Mouse (Mus musculus) liver, embryonic 12.5 days (tissue): ENCODE results near the gene Map2k3. TPM values are rescaled to one million over a fixed set of nuclear protein-coding genes. Genes with fewer than 3 reads are reported as not detected.

ENCODE experiments used
- ATAC-seq: fragments of 200-750 bp; cut with Nextera tagmentation; 2 replicates; pipeline ENCODE4 v1.8.0; 2017; ENCODE audit warnings: moderate number of reproducible peaks, mild to moderate bottlenecking, moderate library complexity
- H3K27ac ChIP-seq: fragments of 300-500 bp; sonication (generic); 2 replicates; pipeline ENCODE4 v1.5.1; 2016; ENCODE audit warnings: mild to moderate bottlenecking
- H3K27me3 ChIP-seq: fragments of 300-500 bp; sonication (generic); replicated peaks from 2 replicates; pipeline ENCODE4 v1.6.1; 2016; ENCODE audit warnings: mild to moderate bottlenecking, moderate library complexity
- H3K36me3 ChIP-seq: fragments of 300-500 bp; sonication (generic); 2 replicates; pipeline ENCODE4 v1.6.1; 2016; ENCODE audit warnings: mild to moderate bottlenecking, moderate library complexity
- H3K4me1 ChIP-seq: fragments of 300-500 bp; sonication (generic); 2 replicates; pipeline ENCODE4 v1.6.1; 2016
- H3K4me2 ChIP-seq: fragments of 300-500 bp; sonication (generic); 2 replicates; pipeline ENCODE4 v1.6.1; 2016; ENCODE audit warnings: mild to moderate bottlenecking, moderate library complexity
- H3K4me3 ChIP-seq: fragments of 300-500 bp; sonication (generic); 2 replicates; pipeline ENCODE4 v1.5.1; 2016; ENCODE audit warnings: mild to moderate bottlenecking, moderate library complexity
- H3K9ac ChIP-seq: fragments of 300-500 bp; sonication (generic); 2 replicates; pipeline ENCODE4 v1.6.1; 2016; ENCODE audit warnings: mild to moderate bottlenecking, moderate library complexity
- H3K9me3 ChIP-seq: fragments of 300-500 bp; sonication (generic); replicated peaks from 2 replicates; pipeline ENCODE4 v1.6.1; 2016; ENCODE audit warnings: mild to moderate bottlenecking, moderate library complexity
- WGBS: fragments of 180-500 bp; shearing (Covaris S2); methylation state at CpG from one replicate; pipeline ENCODE4 v1.1.7; 2016; ENCODE audit not compliant: insufficient replicate concordance; 5-methylcytosine and 5-hydroxymethylcytosine counted together
- polyA plus RNA-seq: library from polyadenylated mRNA; unstranded; fragments of >200 nt; fragmentation: Nextera tagmentation; extraction: Ambion mirVana; gene quantifications from 2 replicates; pipeline ENCODE4 v1.2.1, GENCODE M21; 2016

Gene Map2k3
- polyA plus RNA-seq, 1 experiment from 2014 or later = 173 TPM

- WGBS = 47% methylated on average over 6 of the region's 6 CpGs
- no peaks in the 10 kb centered on the region for H3K9me3 ChIP-seq
- H3K4me3 ChIP-seq = no peak overlapping the region
- no peak for ATAC-seq
- peaks cover 3% of the 10 kb centered on the region for H3K27me3 ChIP-seq
- H3K4me1 ChIP-seq = no peaks in the 10 kb centered on the region
- H3K4me2 ChIP-seq = no peak overlapping the region
- no peak overlapping the region for H3K27ac ChIP-seq
- no peaks in the 10 kb centered on the region for H3K36me3 ChIP-seq
- H3K9ac ChIP-seq = no peak overlapping the region
Measured at GRCm38 (mm10) chr11:60966974-60967373, 35.1 kb downstream of the Map2k3 start.

- no peak for ATAC-seq
- H3K36me3 ChIP-seq = no peaks in the 10 kb centered on the region
- no peaks in the 10 kb centered on the region for H3K27me3 ChIP-seq
- no peaks in the 10 kb centered on the region for H3K9me3 ChIP-seq
- no peak overlapping the region for H3K4me2 ChIP-seq
- no peak overlapping the region for H3K27ac ChIP-seq
- 0 out of 2 replicates have a peak, but pooled peaks cover 3% of the 10 kb centered on the region for H3K4me1 ChIP-seq
- 65% methylated on average over 11 of the region's 11 CpGs for WGBS
- H3K9ac ChIP-seq = no peak overlapping the region
- H3K4me3 ChIP-seq = no peak overlapping the region
Measured at GRCm38 (mm10) chr11:60975097-60975496, 43.3 kb downstream of the Map2k3 start.

- WGBS = 62% methylated on average over 2 of the region's 2 CpGs
- Histone ChIP-seq H3K9ac (no peak overlapping the region), H3K36me3 (no peaks in the 10 kb centered on the region), H3K4me2 (no peak overlapping the region), H3K4me3 (no peak overlapping the region), H3K27me3 (no peaks in the 10 kb centered on the region), H3K27ac (no peak overlapping the region), H3K4me1 (0 out of 2 replicates have a peak, but pooled peaks cover 3% of the 10 kb centered on the region), H3K9me3 (no peaks in the 10 kb centered on the region)
- no peak for ATAC-seq
Measured at GRCm38 (mm10) chr11:60976234-60976633, 44.4 kb downstream of the Map2k3 start.

- H3K27ac ChIP-seq = no peak overlapping the region
- ATAC-seq = no peak
- 27% methylated on average over 7 of the region's 8 CpGs for WGBS
- H3K27me3 ChIP-seq = no peaks in the 10 kb centered on the region
- no peak overlapping the region for H3K4me2 ChIP-seq
- H3K9me3 ChIP-seq = no peaks in the 10 kb centered on the region
- H3K4me3 ChIP-seq = no peak overlapping the region
- no peaks in the 10 kb centered on the region for H3K36me3 ChIP-seq
- H3K4me1 ChIP-seq = 0 out of 2 replicates have a peak, but pooled peaks cover 3% of the 10 kb centered on the region
- H3K9ac ChIP-seq = no peak overlapping the region
Measured at GRCm38 (mm10) chr11:60976742-60977141, 44.9 kb downstream of the Map2k3 start.

- H3K9ac ChIP-seq = no peak overlapping the region
- no peak overlapping the region for H3K27ac ChIP-seq
- no peaks in the 10 kb centered on the region for H3K9me3 ChIP-seq
- no peaks in the 10 kb centered on the region for H3K36me3 ChIP-seq
- no peak for ATAC-seq
- H3K27me3 ChIP-seq = no peaks in the 10 kb centered on the region
- H3K4me2 ChIP-seq = no peak overlapping the region
- 0 out of 2 replicates have a peak, but pooled peaks cover 3% of the 10 kb centered on the region for H3K4me1 ChIP-seq
- H3K4me3 ChIP-seq = no peak overlapping the region
- 44% methylated on average over 3 of the region's 3 CpGs for WGBS
Measured at GRCm38 (mm10) chr11:60977153-60977552, 45.3 kb downstream of the Map2k3 start.

- 70% methylated on average over 2 of the region's 2 CpGs for WGBS
- no peak overlapping the region for H3K4me3 ChIP-seq
- no peak for ATAC-seq
Measured at GRCm38 (mm10) chr11:60978658-60979057, 46.8 kb downstream of the Map2k3 start.

DNA sequence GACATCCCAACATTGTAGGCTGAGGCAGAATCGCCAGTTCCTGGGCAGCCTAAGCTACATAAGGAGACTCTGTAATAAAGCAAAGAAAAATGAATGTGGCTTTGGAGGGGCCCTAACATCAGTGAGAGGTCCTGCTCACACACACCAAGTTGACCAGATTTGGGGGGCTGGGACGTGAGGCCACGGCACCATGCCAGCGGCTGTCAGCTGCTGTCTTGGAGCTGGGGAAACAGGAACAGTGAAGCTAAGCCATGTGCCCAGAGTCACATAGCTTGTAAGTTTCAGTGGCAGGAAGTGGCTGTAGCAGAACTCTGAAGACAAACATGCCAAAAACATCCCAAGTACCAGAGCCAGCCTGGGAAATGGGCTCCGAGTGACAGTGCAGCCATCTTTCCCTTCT is 48.0 kb downstream of the Map2k3 start:
- Histone ChIP-seq H3K9me3 (no peaks in the 10 kb centered on the region), H3K4me2 (no peak overlapping the region), H3K27me3 (no peaks in the 10 kb centered on the region), H3K4me3 (no peak overlapping the region), H3K36me3 (no peaks in the 10 kb centered on the region), H3K27ac (no peak overlapping the region), H3K9ac (no peak overlapping the region), H3K4me1 (0 out of 2 replicates have a peak, but pooled peaks cover 3% of the 10 kb centered on the region)
- WGBS = 66% methylated on average over 5 of the region's 5 CpGs
- ATAC-seq = no peak

More at GRCm38 (mm10) chr11:60978658-60979057, 46.8 kb downstream of the Map2k3 start:
- no peaks in the 10 kb centered on the region for H3K36me3 ChIP-seq
- no peaks in the 10 kb centered on the region for H3K27me3 ChIP-seq
- no peaks in the 10 kb centered on the region for H3K9me3 ChIP-seq
- H3K9ac ChIP-seq = no peak overlapping the region
- 0 out of 2 replicates have a peak, but pooled peaks cover 3% of the 10 kb centered on the region for H3K4me1 ChIP-seq
- no peak overlapping the region for H3K4me2 ChIP-seq
- no peak overlapping the region for H3K27ac ChIP-seq

GRCm38 (mm10) chr11:60981693-60982486 is 50.1 kb downstream of the Map2k3 start:
- no peak overlapping the region for H3K4me2 ChIP-seq
- no peak for ATAC-seq
- H3K9me3 ChIP-seq = no peaks in the 10 kb centered on the region
- 70% methylated on average over 14 of the region's 14 CpGs for WGBS
- H3K4me3 ChIP-seq = no peak overlapping the region
- H3K36me3 ChIP-seq = no peaks in the 10 kb centered on the region
- 0 out of 2 replicates have a peak, but pooled peaks cover 3% of the 10 kb centered on the region for H3K4me1 ChIP-seq
- no peaks in the 10 kb centered on the region for H3K27me3 ChIP-seq
- no peak overlapping the region for H3K27ac ChIP-seq
- H3K9ac ChIP-seq = no peak overlapping the region

DNA sequence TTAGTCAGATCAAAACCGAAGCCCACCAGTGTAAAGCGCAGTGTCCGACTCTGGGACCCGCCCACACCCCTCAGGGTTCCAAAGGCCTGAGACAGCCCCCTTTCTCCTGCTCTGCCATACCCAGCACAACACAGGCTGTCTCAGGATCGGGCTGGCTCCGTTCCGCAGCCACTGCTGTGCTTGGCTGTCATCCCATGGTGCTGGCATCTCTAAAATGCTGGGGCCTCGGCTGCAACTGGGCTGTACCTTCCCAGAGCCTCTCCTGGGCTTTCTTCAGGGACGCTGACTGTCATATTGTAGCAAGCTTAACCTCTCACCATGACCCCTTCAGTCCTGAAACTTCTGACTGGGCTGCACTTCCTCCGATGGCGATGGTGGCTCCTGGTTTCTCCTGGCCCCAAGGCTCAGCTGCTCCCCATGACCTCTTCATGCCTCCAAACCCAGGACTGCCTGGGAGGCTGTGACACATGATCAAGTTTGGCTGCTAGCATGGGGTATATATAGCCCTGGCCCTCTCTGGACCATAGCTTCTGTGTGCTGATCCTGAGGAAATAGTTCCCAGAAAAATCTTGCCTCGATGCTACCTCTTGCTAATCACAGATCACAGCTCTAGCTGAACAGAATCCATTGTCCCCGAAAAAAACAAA is 53.2 kb downstream of the Map2k3 start:
- no peak overlapping the region for H3K27ac ChIP-seq
- WGBS = 65% methylated on average over 13 of the region's 13 CpGs
- no peaks in the 10 kb centered on the region for H3K27me3 ChIP-seq
- no peaks in the 10 kb centered on the region for H3K4me1 ChIP-seq
- H3K4me3 ChIP-seq = no peak overlapping the region
- ATAC-seq = no peak
- H3K9ac ChIP-seq = no peak overlapping the region
- no peak overlapping the region for H3K4me2 ChIP-seq
- H3K36me3 ChIP-seq = no peaks in the 10 kb centered on the region
- H3K9me3 ChIP-seq = no peaks in the 10 kb centered on the region

GRCm38 (mm10) chr11:60990428-60990827 is 58.6 kb downstream of the Map2k3 start:
- Histone ChIP-seq H3K27me3 (no peaks in the 10 kb centered on the region), H3K27ac (no peak overlapping the region), H3K36me3 (no peaks in the 10 kb centered on the region), H3K9me3 (no peaks in the 10 kb centered on the region), H3K4me3 (no peak overlapping the region), H3K9ac (no peak overlapping the region), H3K4me2 (no peak overlapping the region), H3K4me1 (no peaks in the 10 kb centered on the region)
- 61% methylated on average over 3 of the region's 3 CpGs for WGBS
- no peak for ATAC-seq
